Mouse (Mus musculus): ENCODE measurements at regions not wholly inside any gene's neighbourhood (a gene's known extent, or its start where the extent isn't known, plus 50 kb on each side); places are given as distances from the start of the nearest gene placed in this dataset.

DNA sequence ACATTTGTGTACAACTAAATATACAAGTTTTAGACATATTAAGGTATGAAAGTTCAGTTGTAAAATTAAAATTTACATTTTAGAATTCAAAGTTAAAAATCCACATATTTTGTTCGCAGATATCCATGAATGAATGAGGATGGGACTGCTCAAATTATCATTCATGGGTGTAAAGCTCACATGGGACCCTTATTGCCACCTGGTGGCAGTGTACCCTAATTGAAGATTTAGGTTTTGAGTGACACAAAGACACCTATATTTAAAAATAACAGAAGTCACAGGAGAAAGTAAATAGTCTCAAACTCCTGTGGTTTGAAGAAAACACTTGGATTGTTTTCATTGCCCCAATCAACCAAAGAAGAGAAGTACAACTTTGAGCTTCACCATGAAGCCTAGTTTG is 492.8 kb upstream of the A1bg start:
- TF ChIP-seq MAX (IDR thresholded peaks at IDR 0.05; ENCODE audit: low read depth) (no peak), E2F4 (IDR thresholded peaks at IDR 0.05; ENCODE audit: insufficient read depth) (no peak)

Measured in myocyte (in vitro differentiated cells).